Mouse (Mus musculus) c-Kit-positive CD71-positive TER-119-negative erythroid progenitor cells, embryonic 14.5 days (primary cell): ENCODE measurements at regions not wholly inside any gene's neighbourhood (a gene's known extent, or its start where the extent isn't known, plus 50 kb on each side); places are given as distances from the start of the nearest gene placed in this dataset.

Source experiments
- DNase-seq: peaks from one replicate; pipeline ENCODE4 v3.0.0-alpha.2; 2013; ENCODE audit warnings: low read depth

DNA sequence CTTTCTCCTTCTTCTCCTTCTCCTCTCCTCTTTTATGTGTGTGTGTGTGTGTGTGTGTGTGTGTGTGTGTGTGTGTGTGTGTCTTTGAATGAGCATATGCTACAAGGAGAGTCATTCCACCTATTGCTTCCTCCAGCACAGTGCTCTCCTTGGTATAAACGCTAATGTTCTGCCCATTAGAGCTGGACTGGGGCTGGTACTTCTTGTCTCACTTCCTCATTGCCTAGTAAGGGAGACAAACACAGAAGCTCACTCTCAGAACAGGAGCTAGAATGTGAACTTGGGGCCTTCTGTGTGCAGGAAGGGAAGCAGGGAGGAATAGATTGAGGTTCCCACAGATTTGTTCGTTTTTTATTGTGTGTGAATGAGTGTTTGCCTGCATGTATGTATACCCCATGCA, 54.9 kb upstream of the Shb start:
- DNase-seq, result no peak

DNA sequence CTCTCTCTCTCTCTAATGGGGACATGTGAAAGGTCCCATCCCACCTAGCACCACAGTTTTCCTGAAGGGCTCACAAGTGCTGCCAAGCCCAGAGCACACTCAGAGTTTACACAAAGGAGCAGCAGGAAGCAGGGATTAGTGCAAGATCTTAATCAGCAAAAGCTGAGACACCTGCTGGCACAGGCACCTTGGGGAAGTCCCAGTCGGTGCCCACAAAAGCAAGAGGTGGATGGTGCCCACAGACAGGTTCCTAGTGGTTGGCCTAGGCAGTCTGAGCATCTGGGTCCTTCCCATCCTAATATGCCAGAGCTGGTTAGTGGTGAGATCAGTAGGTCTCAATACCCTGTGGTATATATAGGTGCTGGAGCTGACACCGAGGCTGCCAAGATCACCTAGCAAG, 54.0 kb upstream of the Shb start:
- no peak for DNase-seq

DNA sequence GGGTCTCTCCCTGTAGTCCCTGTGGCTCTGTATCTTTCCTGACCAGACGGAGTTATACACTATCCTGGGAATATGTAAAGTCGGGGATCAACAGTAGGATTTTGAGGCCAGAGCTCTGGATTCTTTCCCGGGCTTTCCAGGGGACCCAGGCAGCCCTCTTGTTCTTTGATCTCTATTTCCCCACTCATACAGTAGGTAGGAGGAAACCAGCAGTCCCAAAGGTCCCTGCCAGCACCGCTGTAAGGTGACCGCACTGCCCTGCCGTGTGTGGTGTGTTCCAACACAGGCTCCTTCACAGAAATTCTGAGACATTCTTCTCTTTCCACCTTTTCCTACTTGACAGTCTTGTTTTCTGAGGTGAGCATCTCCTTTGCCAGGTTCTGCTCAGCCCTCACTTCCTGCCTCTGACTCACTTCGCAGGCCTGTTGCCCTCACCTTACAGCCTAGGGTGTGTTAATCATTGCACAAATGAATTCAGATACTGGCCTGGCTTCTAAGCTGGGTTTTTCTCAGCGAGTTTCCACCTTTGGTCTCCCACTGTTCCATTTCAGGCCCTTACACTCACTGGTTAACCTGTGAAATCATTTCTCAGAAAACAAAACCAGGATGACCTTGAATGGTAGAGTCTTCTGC, 53.0 kb upstream of the Shb start:
- no peak for DNase-seq

DNA sequence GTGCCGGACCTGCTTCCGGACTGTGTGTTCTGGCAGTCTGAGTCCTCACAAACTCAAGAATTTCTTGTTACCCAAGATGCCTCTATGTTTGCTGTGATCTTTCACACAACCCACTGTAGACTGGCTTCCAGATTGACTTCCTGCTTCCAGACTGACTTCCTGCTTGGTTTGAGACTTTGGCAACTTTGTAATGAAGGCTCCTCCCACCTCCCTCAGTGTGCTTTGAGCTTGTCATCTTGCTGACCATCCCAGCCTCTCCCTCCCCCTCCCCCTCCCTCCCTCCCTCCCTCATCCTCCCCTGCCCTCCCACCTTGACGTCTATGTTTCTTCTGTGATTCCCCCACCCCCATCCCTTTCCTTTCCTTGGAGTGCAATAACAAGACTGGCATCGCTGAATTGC, 51.7 kb upstream of the Shb start:
- no peak for DNase-seq

DNA sequence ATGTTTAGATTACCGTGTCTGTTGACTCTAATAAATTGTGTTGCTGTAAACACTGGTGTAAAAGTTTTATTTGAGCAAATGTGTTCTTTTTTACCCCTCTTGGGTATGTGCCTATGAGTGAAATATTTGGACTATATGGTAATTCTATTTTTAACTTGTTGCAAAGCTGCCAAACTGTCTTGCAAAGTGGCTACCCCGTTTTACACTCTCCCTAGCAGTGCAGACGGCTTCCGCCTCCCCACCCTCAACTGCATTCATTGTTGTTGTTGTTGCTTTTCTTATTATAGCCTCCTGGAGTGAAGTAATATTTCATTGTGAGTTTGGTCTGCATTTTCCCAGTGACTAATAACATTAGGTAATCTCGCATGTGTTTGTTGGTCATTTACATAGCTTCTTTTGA, 50.2 kb upstream of the Shb start:
- no peak for DNase-seq
